Mouse (Mus musculus): ENCODE results near the gene Mob1b. TPM values are rescaled to one million over a fixed set of nuclear protein-coding genes. Genes with fewer than 3 reads are reported as not detected.

Mob1b gene
- polyA plus RNA-seq (2015; fragmentation: Nextera tagmentation; extraction: Ambion mirVana) = 7.5 and 9.4 TPM in 2 replicates

GRCm38 (mm10) chr5:88720116-88721002, at the start of gene Mob1b:
Gene Mob1b, plus strand, starts transcription at chr5:88720855.
- Histone ChIP-seq H3K9me3 (ENCODE audit: control insufficient read depth, low read length) (no peaks in the 10 kb centered on the region), H3K27ac (ENCODE audit: low read depth, low read length) (peak within 1 kb of the TSS; percentile 94), H3K4me2 (ENCODE audit: low read length) (peak within 1 kb of the TSS; percentile 86), H3K36me3 (ENCODE audit: control insufficient read depth, insufficient read depth, low read length) (no peaks in the 10 kb centered on the region), H3K4me3 (ENCODE audit: low read length) (peak within 1 kb of the TSS; percentile 97), H3K4me1 (ENCODE audit: control insufficient read depth, insufficient read depth, low read depth, low read length) (peaks cover 13% of the 10 kb centered on the region), H3K9ac (ENCODE audit: low read depth, low read length) (peak within 1 kb of the TSS; percentile 99), H3K27me3 (replicated peaks; ENCODE audit: control insufficient read depth, insufficient read depth, low read length) (no peaks in the 10 kb centered on the region)
- under 1% methylated on average over 49 of the region's 54 CpGs for WGBS
- ATAC-seq = peak; percentile 96

GRCm38 (mm10) chr5:88674703-88675442, 45.8 kb upstream of the Mob1b start:
- Histone ChIP-seq H3K27ac (ENCODE audit: low read depth, low read length) (peak overlapping the region; percentile 97), H3K4me2 (ENCODE audit: low read length) (peak overlapping the region; percentile 90), H3K9ac (ENCODE audit: low read depth, low read length) (peak overlapping the region; percentile 99), H3K9me3 (ENCODE audit: control insufficient read depth, low read length) (no peaks in the 10 kb centered on the region), H3K4me1 (ENCODE audit: control insufficient read depth, insufficient read depth, low read depth, low read length) (peaks cover 19% of the 10 kb centered on the region), H3K36me3 (ENCODE audit: control insufficient read depth, insufficient read depth, low read length) (peaks cover 12% of the 10 kb centered on the region), H3K27me3 (replicated peaks; ENCODE audit: control insufficient read depth, insufficient read depth, low read length) (no peaks in the 10 kb centered on the region), H3K4me3 (ENCODE audit: low read length) (peak overlapping the region; percentile 97)
- WGBS = under 1% methylated on average over 30 of the region's 47 CpGs
- ATAC-seq = peak; percentile 67; the same call in 1 of the 2 replicates

GRCm38 (mm10) chr5:88675443-88676387, 44.9 kb upstream of the Mob1b start, which contains the start of gene Grsf1:
Gene Grsf1, minus strand, starts transcription at chr5:88676171.
- Histone ChIP-seq H3K4me3 (ENCODE audit: low read length) (peak within 1 kb of the TSS; percentile 97), H3K9me3 (ENCODE audit: control insufficient read depth, low read length) (no peaks in the 10 kb centered on the region), H3K36me3 (ENCODE audit: control insufficient read depth, insufficient read depth, low read length) (0 out of 2 replicates have a peak, but pooled peaks cover 7% of the 10 kb centered on the region), H3K27me3 (replicated peaks; ENCODE audit: control insufficient read depth, insufficient read depth, low read length) (no peaks in the 10 kb centered on the region), H3K27ac (ENCODE audit: low read depth, low read length) (peak within 1 kb of the TSS; percentile 97), H3K4me2 (ENCODE audit: low read length) (peak within 1 kb of the TSS; percentile 90), H3K4me1 (ENCODE audit: control insufficient read depth, insufficient read depth, low read depth, low read length) (peaks cover 19% of the 10 kb centered on the region), H3K9ac (ENCODE audit: low read depth, low read length) (peak within 1 kb of the TSS; percentile 99)
- ATAC-seq = peak; percentile 91
- WGBS = under 1% methylated on average over 84 of the region's 127 CpGs

GRCm38 (mm10) chr5:88678929-88679328, 41.7 kb upstream of the Mob1b start:
- Histone ChIP-seq H3K4me2 (ENCODE audit: low read length) (no peak overlapping the region), H3K9me3 (ENCODE audit: control insufficient read depth, low read length) (no peaks in the 10 kb centered on the region), H3K27me3 (replicated peaks; ENCODE audit: control insufficient read depth, insufficient read depth, low read length) (no peaks in the 10 kb centered on the region), H3K27ac (ENCODE audit: low read depth, low read length) (no peak overlapping the region), H3K4me3 (ENCODE audit: low read length) (no peak overlapping the region), H3K4me1 (ENCODE audit: control insufficient read depth, insufficient read depth, low read depth, low read length) (peaks cover 12% of the 10 kb centered on the region), H3K9ac (ENCODE audit: low read depth, low read length) (no peak overlapping the region), H3K36me3 (ENCODE audit: control insufficient read depth, insufficient read depth, low read length) (no peaks in the 10 kb centered on the region)
- no peak for ATAC-seq
- 46% methylated on average over 7 of the region's 7 CpGs for WGBS

- no peak overlapping the region for H3K9ac ChIP-seq (ENCODE audit: low read depth, low read length)
- H3K4me1 ChIP-seq (ENCODE audit: control insufficient read depth, insufficient read depth, low read depth, low read length) = peaks cover 9% of the 10 kb centered on the region
- no peaks in the 10 kb centered on the region for H3K36me3 ChIP-seq (ENCODE audit: control insufficient read depth, insufficient read depth, low read length)
- H3K4me3 ChIP-seq (ENCODE audit: low read length) = no peak overlapping the region
- H3K9me3 ChIP-seq (ENCODE audit: control insufficient read depth, low read length) = no peaks in the 10 kb centered on the region
- H3K27me3 ChIP-seq (replicated peaks; ENCODE audit: control insufficient read depth, insufficient read depth, low read length) = no peaks in the 10 kb centered on the region
- no peak overlapping the region for H3K4me2 ChIP-seq (ENCODE audit: low read length)
- 8% methylated on average over 6 of the region's 6 CpGs for WGBS
- ATAC-seq = no peak
- no peak overlapping the region for H3K27ac ChIP-seq (ENCODE audit: low read depth, low read length)
Observed at GRCm38 (mm10) chr5:88679341-88679740, 41.3 kb upstream of the Mob1b start.

DNA sequence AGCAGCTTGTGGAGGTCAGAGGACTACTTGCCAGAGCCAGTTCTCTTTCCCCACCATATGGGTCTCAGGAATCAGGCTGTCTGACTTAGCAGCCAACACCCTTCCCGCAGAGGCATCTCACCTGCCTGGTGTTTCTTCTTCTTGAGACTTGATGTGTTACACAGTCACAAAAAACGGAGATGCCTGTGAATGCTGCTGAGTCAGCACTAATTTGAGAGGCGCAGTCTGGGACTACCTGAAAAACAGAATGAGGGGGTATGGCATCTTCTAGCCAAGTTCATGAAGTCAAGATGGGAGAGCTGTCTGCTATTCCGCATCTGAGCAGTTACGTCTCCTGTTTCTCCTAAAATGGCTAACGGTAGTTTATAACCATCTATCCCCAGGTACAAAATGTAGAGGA, 40.1 kb upstream of the Mob1b start:
- no peak for ATAC-seq
- Histone ChIP-seq H3K4me3 (ENCODE audit: low read length) (no peak overlapping the region), H3K27me3 (replicated peaks; ENCODE audit: control insufficient read depth, insufficient read depth, low read length) (no peaks in the 10 kb centered on the region), H3K4me1 (ENCODE audit: control insufficient read depth, insufficient read depth, low read depth, low read length) (peaks cover 5% of the 10 kb centered on the region), H3K9ac (ENCODE audit: low read depth, low read length) (no peak overlapping the region), H3K36me3 (ENCODE audit: control insufficient read depth, insufficient read depth, low read length) (no peaks in the 10 kb centered on the region), H3K27ac (ENCODE audit: low read depth, low read length) (no peak overlapping the region), H3K9me3 (ENCODE audit: control insufficient read depth, low read length) (no peaks in the 10 kb centered on the region), H3K4me2 (ENCODE audit: low read length) (no peak overlapping the region)
- WGBS = 81% methylated on average over 6 of the region's 6 CpGs

DNA sequence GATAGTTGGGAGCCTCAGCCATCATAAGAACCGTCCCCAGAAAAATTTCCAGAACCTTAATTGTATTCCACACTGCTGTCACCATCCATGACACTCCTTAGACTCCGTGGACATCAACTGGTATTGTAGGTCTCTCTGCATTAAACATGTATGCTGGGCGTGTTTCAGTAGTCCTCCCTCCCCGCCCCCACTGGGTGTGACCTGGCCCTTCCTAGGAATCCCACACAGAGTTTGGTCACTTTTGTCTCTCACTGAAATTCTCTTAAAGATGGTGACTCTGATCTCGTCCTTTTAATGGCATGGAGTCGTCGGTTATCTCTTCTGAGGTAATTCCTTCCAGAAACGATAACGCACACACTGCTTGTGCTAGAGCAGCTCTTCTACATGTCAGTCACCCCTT, 36.9 kb upstream of the Mob1b start:
- H3K4me1 ChIP-seq (ENCODE audit: control insufficient read depth, insufficient read depth, low read depth, low read length) = no peaks in the 10 kb centered on the region
- WGBS = 91% methylated on average over 9 of the region's 9 CpGs
- H3K4me3 ChIP-seq (ENCODE audit: low read length) = no peak overlapping the region
- no peak for ATAC-seq
- no peaks in the 10 kb centered on the region for H3K36me3 ChIP-seq (ENCODE audit: control insufficient read depth, insufficient read depth, low read length)
- no peaks in the 10 kb centered on the region for H3K27me3 ChIP-seq (replicated peaks; ENCODE audit: control insufficient read depth, insufficient read depth, low read length)
- H3K9me3 ChIP-seq (ENCODE audit: control insufficient read depth, low read length) = no peaks in the 10 kb centered on the region
- no peak overlapping the region for H3K4me2 ChIP-seq (ENCODE audit: low read length)
- H3K27ac ChIP-seq (ENCODE audit: low read depth, low read length) = no peak overlapping the region
- no peak overlapping the region for H3K9ac ChIP-seq (ENCODE audit: low read depth, low read length)

DNA sequence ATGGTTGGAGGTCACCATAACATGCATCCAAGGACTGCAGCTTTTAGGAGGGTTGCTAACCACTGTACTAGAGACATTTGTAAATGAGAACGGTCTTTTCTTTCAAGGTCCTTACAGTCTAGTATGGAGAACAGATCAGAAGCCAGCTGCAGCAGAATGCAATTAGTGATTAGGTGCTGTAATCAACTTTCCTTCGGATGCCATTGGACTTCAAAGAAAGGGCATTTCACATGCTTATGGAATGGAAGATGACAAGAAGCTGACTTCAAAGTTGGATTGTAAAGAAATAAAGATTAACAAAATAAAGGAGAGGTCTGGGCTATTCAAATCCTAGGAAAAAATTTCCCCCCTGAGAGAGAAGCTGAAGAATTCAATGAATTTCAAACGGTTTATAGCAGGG, 36.4 kb upstream of the Mob1b start:
- ATAC-seq = no peak
- no peaks in the 10 kb centered on the region for H3K27me3 ChIP-seq (replicated peaks; ENCODE audit: control insufficient read depth, insufficient read depth, low read length)
- WGBS = 41% methylated on average over 3 of the region's 3 CpGs
- no peak overlapping the region for H3K9ac ChIP-seq (ENCODE audit: low read depth, low read length)
- no peaks in the 10 kb centered on the region for H3K9me3 ChIP-seq (ENCODE audit: control insufficient read depth, low read length)
- no peak overlapping the region for H3K4me2 ChIP-seq (ENCODE audit: low read length)
- H3K4me3 ChIP-seq (ENCODE audit: low read length) = no peak overlapping the region
- H3K27ac ChIP-seq (ENCODE audit: low read depth, low read length) = no peak overlapping the region
- no peaks in the 10 kb centered on the region for H3K4me1 ChIP-seq (ENCODE audit: control insufficient read depth, insufficient read depth, low read depth, low read length)
- no peaks in the 10 kb centered on the region for H3K36me3 ChIP-seq (ENCODE audit: control insufficient read depth, insufficient read depth, low read length)

Measured in hindbrain, embryonic 16.5 days (tissue).